ENCODE assay signal across 16 mouse cellular contexts in genomic region chr2:70129566-70129965, GRCm38 (mm10).
DNase-seq lines count a peak whose midpoint lies in the region; ATAC-seq lines count a peak whose summit lies in the region.
"Had no signal": no experiment of that assay in that cellular context is flagged by ENCODE, and none has a peak within 500 bp of the region (broad histone marks: within the 10 kb centered on the region; RNA-seq: fewer than 3 reads in every experiment).

No protein-coding gene starts in this region.

- no peaks in the 10 kb centered on the region for H3K36me3 ChIP-seq in kidney, embryonic 14.5 days (ENCODE audit: control insufficient read depth, insufficient read depth, low read length)
- H3K36me3 ChIP-seq: embryonic facial prominence, embryonic 13.5 days; heart, embryonic 10.5 days; kidney, embryonic 15.5 days; stomach, embryonic 15.5 days had no signal

- H3K4me1 ChIP-seq in kidney, embryonic 14.5 days (ENCODE audit: control insufficient read depth, insufficient read depth, low read length), result no peaks in the 10 kb centered on the region; the same call in 1 of the 2 replicates
- H3K4me1 ChIP-seq: heart, embryonic 10.5 days had no signal

- no peak overlapping the region for H3K9ac ChIP-seq in kidney, embryonic 14.5 days (ENCODE audit: low read depth, low read length)
- H3K9ac ChIP-seq: embryonic facial prominence, embryonic 13.5 days; kidney, embryonic 15.5 days; lung, embryonic 14.5 days; stomach, embryonic 15.5 days had no signal

- H3K4me2 ChIP-seq in kidney, embryonic 14.5 days (replicated peaks; ENCODE audit: low read depth, low read length), result no peak overlapping the region
- H3K4me2 ChIP-seq: embryonic facial prominence, embryonic 13.5 days; kidney, embryonic 15.5 days; lung, embryonic 14.5 days; stomach, embryonic 15.5 days had no signal

- peaks cover 5% of the 10 kb centered on the region; the same call in 1 of the 2 replicates for H3K27me3 ChIP-seq in kidney, embryonic 14.5 days (ENCODE audit: control insufficient read depth, insufficient read depth, low read length)

- peak; percentile 32; the same call in 1 of the 2 replicates for ATAC-seq in kidney, embryonic 14.5 days (ENCODE audit: low FRiP score, low TSS enrichment)
- ATAC-seq: midbrain, embryonic 16.5 days had no signal

- DNase-seq in kidney, postnatal 10 days, result no peak
- peak; percentile 26 for DNase-seq in CD4-positive helper T cell, adult 2 months (ENCODE audit: low read depth, low spot score)
- peak; percentile 29 for DNase-seq in adrenal gland, postnatal 10 days
- peak; percentile 46 for DNase-seq in induced T-regulatory cell, adult 2 months (ENCODE audit: low read depth)
- no peak for DNase-seq in gastrocnemius, postnatal 25 days
- no peak for DNase-seq in urinary bladder, adult 18-20 months (ENCODE audit: low spot score in 2 of 2)
- DNase-seq: cerebellum, adult 2 months; gastrocnemius, postnatal 10 days; lung, embryonic 14.5 days; right cerebral cortex, postnatal 4 days had no signal

- H3K4me3 ChIP-seq in kidney, embryonic 14.5 days (ENCODE audit: low read length), result no peak overlapping the region
- H3K4me3 ChIP-seq: embryonic facial prominence, embryonic 13.5 days; heart, embryonic 10.5 days; kidney, embryonic 15.5 days; stomach, embryonic 15.5 days had no signal

- no peaks in the 10 kb centered on the region for H3K9me3 ChIP-seq in kidney, embryonic 14.5 days (ENCODE audit: control insufficient read depth, low read length)
- H3K9me3 ChIP-seq: embryonic facial prominence, embryonic 13.5 days; heart, embryonic 10.5 days; kidney, embryonic 15.5 days; stomach, embryonic 15.5 days had no signal

- H3K27ac ChIP-seq in kidney, embryonic 14.5 days (ENCODE audit: low read depth, low read length), result no peak overlapping the region
- H3K27ac ChIP-seq: embryonic facial prominence, embryonic 13.5 days; heart, embryonic 10.5 days; kidney, embryonic 15.5 days; stomach, embryonic 15.5 days had no signal

- 37% methylated on average over 3 of the region's 3 CpGs for WGBS in kidney, embryonic 14.5 days

Comparison
In these comparisons a context has a peak if more than half of its experiments do, and no peak if none do; other contexts are left out.
1. DNase-seq: peak in CD4-positive helper T cell, adult 2 months (single experiment), adrenal gland, postnatal 10 days (single experiment) and induced T-regulatory cell, adult 2 months (single experiment); none in kidney, postnatal 10 days (single experiment), gastrocnemius, postnatal 25 days (single experiment) and urinary bladder, adult 18-20 months (0 of 2).